Mouse (Mus musculus): ENCODE data around the gene Hivep3. TPM values are rescaled to one million over a fixed set of nuclear protein-coding genes. Genes with fewer than 3 reads are reported as not detected.

The Hivep3 gene
- total RNA-seq, 2 experiments from 2014 or later: 6.9 to 9.9 TPM

- no peak for DNase-seq (ENCODE audit: low spot score in 2 of 2)
Measured at GRCm38 (mm10) chr4:120000881-120001280, 267.3 kb downstream of the Hivep3 start.

GRCm38 (mm10) chr4:120003006-120003405, 269.4 kb downstream of the Hivep3 start:
- no peak for DNase-seq (ENCODE audit: low spot score in 2 of 2)

GRCm38 (mm10) chr4:120006046-120006445, 272.5 kb downstream of the Hivep3 start:
- DNase-seq (ENCODE audit: low spot score in 2 of 2): no peak

GRCm38 (mm10) chr4:120007889-120008288, 274.3 kb downstream of the Hivep3 start:
- DNase-seq (ENCODE audit: low spot score in 2 of 2): no peak

GRCm38 (mm10) chr4:120009151-120009550, 275.6 kb downstream of the Hivep3 start:
- no peak for DNase-seq (ENCODE audit: low spot score in 2 of 2)

GRCm38 (mm10) chr4:120011788-120012187, 278.2 kb downstream of the Hivep3 start:
- DNase-seq (ENCODE audit: low spot score in 2 of 2): no peak

GRCm38 (mm10) chr4:120012891-120013290, 279.3 kb downstream of the Hivep3 start:
- no peak for DNase-seq (ENCODE audit: low spot score in 2 of 2)

GRCm38 (mm10) chr4:120018426-120018825, 284.8 kb downstream of the Hivep3 start:
- no peak for DNase-seq (ENCODE audit: low spot score in 2 of 2)

GRCm38 (mm10) chr4:120022392-120022791, 288.8 kb downstream of the Hivep3 start:
- no peak for DNase-seq (ENCODE audit: low spot score in 2 of 2)

GRCm38 (mm10) chr4:120023221-120023840, 289.7 kb downstream of the Hivep3 start:
- DNase-seq (ENCODE audit: low spot score in 2 of 2): no peak

GRCm38 (mm10) chr4:120024071-120024470, 290.5 kb downstream of the Hivep3 start:
- DNase-seq (ENCODE audit: low spot score in 2 of 2): no peak

- no peak for DNase-seq (ENCODE audit: low spot score in 2 of 2)
Measured at GRCm38 (mm10) chr4:120027671-120028070, 294.1 kb downstream of the Hivep3 start.

- DNase-seq (ENCODE audit: low spot score in 2 of 2): no peak
Measured at GRCm38 (mm10) chr4:120029937-120030336, 296.4 kb downstream of the Hivep3 start.

GRCm38 (mm10) chr4:120032320-120032983, 298.9 kb downstream of the Hivep3 start:
- DNase-seq (ENCODE audit: low spot score in 2 of 2): peak; percentile 47 to 66

- no peak for DNase-seq (ENCODE audit: low spot score in 2 of 2)
Measured at GRCm38 (mm10) chr4:120032984-120033355, 299.4 kb downstream of the Hivep3 start.

- DNase-seq (ENCODE audit: low spot score in 2 of 2): no peak
Measured at GRCm38 (mm10) chr4:120036294-120036693, 302.7 kb downstream of the Hivep3 start.

GRCm38 (mm10) chr4:120037007-120037406, 303.4 kb downstream of the Hivep3 start:
- no peak for DNase-seq (ENCODE audit: low spot score in 2 of 2)

GRCm38 (mm10) chr4:120041520-120041919, 307.9 kb downstream of the Hivep3 start:
- no peak for DNase-seq (ENCODE audit: low spot score in 2 of 2)

- DNase-seq (ENCODE audit: low spot score in 2 of 2): no peak
Measured at GRCm38 (mm10) chr4:120042480-120042879, 308.9 kb downstream of the Hivep3 start.

- DNase-seq (ENCODE audit: low spot score in 2 of 2): no peak
Measured at GRCm38 (mm10) chr4:120044612-120045011, 311.0 kb downstream of the Hivep3 start.

GRCm38 (mm10) chr4:120045131-120045537, 311.6 kb downstream of the Hivep3 start:
- DNase-seq (ENCODE audit: low spot score in 2 of 2): no peak

- DNase-seq (ENCODE audit: low spot score in 2 of 2): no peak
Measured at GRCm38 (mm10) chr4:120045871-120046270, 312.3 kb downstream of the Hivep3 start.

- no peak for DNase-seq (ENCODE audit: low spot score in 2 of 2)
Measured at GRCm38 (mm10) chr4:120047060-120047459, 313.5 kb downstream of the Hivep3 start.

Data from adrenal gland, adult 18-20 months (tissue).